Mouse (Mus musculus) gastrocnemius, postnatal 36 days (tissue): ENCODE measurements around the gene Mettl26. TPM values are rescaled to one million over a fixed set of nuclear protein-coding genes. Genes with fewer than 3 reads are reported as not detected.

Experiments used
- DNase-seq, 2 experiments: peaks; one replicate each; pipeline ENCODE4 v3.0.0; 2022
- intact Hi-C: fragments of 180-260 bp; cut with DNase I; formaldehyde crosslinking; loops from one replicate; pipeline ENCODE4 v1.15.1; 2025
- microRNA-seq, 2 experiments: library from miRNA; unstranded; fragments of <30 nt; microRNA quantifications; one replicate each; pipeline ENCODE4 v1.2.0; 2021
- total RNA-seq, 2 experiments: library from RNA; stranded (reverse); gene quantifications; 2 replicates each; pipeline ENCODE4 v1.2.3; 2021

The Mettl26 gene
- total RNA-seq, 2 experiments from 2014 or later = 28.9 to 32.2 TPM

GRCm38 (mm10) chr17:25916931-25917647 lies 42.2 kb downstream of the Mettl26 start:
- intact Hi-C loops = no loop called here
- DNase-seq = no peak

GRCm38 (mm10) chr17:25918037-25918750 lies 43.3 kb downstream of the Mettl26 start:
- intact Hi-C loops = no loop called here

GRCm38 (mm10) chr17:25919144-25919785 lies 44.4 kb downstream of the Mettl26 start, which contains the start of gene Rab40c:
Gene Rab40c (minus strand): TSS chr17:25919727.
- intact Hi-C loops = no loop called here
- no peak for DNase-seq

More at GRCm38 (mm10) chr17:25918037-25918750, 43.3 kb downstream of the Mettl26 start:
- no peak for DNase-seq

- intact Hi-C loops = no loop called here
- DNase-seq = peak; percentile 100
These were observed 45.1 kb downstream of the Mettl26 start for GRCm38 (mm10) chr17:25919786-25920642.

GRCm38 (mm10) chr17:25922120-25922519 lies 47.2 kb downstream of the Mettl26 start:
- DNase-seq = no peak
- intact Hi-C loops = no loop called here

- intact Hi-C loops = loop anchor here (5.0 kb wide), 1 partner anchor 33 kb away; no protein-coding TSS in a partner anchor
These were observed 50.5 kb downstream of the Mettl26 start for GRCm38 (mm10) chr17:25925348-25925747.

More at GRCm38 (mm10) chr17:25925348-25925747, 50.5 kb downstream of the Mettl26 start:
- peak; percentile 51 to 56 for DNase-seq

Small RNA genes within 50 kb of the gene (microRNA-seq; reads per million reads assigned to microRNA genes)
- 0 reads per million in 2 experiments for gene Mir3082

Other genes starting within 250 kb of the Mettl26 start
- gene Gng13, start 157.9 kb upstream of the Mettl26 start, total RNA-seq = not detected
- under 1 TPM; 0.41 to 0.49 TPM for gene Chtf18, start 147.7 kb upstream of the Mettl26 start, total RNA-seq
- 1 to 10 TPM; 2.5 to 3.1 TPM for gene Rpusd1, start 147.4 kb upstream of the Mettl26 start, total RNA-seq
- gene Mslnl, start 139.0 kb upstream of the Mettl26 start, total RNA-seq = not detected
- under 1 TPM in 1 of 2 experiments, not detected in 1; 0.44 TPM for gene Msln, start 120.7 kb upstream of the Mettl26 start, total RNA-seq
- 10 to 100 TPM; 26.0 to 30.5 TPM for gene Narfl, start 101.3 kb upstream of the Mettl26 start, total RNA-seq
- gene Haghl, start 89.4 kb upstream of the Mettl26 start, total RNA-seq = 10 to 100 TPM in 1 of 2 experiments, 1 to 10 TPM in 1; 8.7 to 10.1 TPM
- gene Ccdc78, start 88.5 kb upstream of the Mettl26 start, total RNA-seq = not detected
- 10 to 100 TPM; 34.8 to 38.9 TPM for gene Fam173a, start 82.2 kb upstream of the Mettl26 start, total RNA-seq
- not detected for gene AC134908.4, start 79.4 kb upstream of the Mettl26 start, total RNA-seq
- gene Metrn, start 77.9 kb upstream of the Mettl26 start, total RNA-seq = 10 to 100 TPM; 48.4 to 50.8 TPM
- gene Fbxl16, start 66.0 kb upstream of the Mettl26 start, total RNA-seq = 1 to 10 TPM; 1.2 to 1.5 TPM
- 1 to 10 TPM; 8.9 to 9.3 TPM for gene Wdr24, start 51.4 kb upstream of the Mettl26 start, total RNA-seq
- 10 to 100 TPM; 13.4 to 13.6 TPM for gene Jmjd8, start 46.2 kb upstream of the Mettl26 start, total RNA-seq
- gene Stub1, start 41.7 kb upstream of the Mettl26 start, total RNA-seq = 10 to 100 TPM; 85.4 to 86.0 TPM
- gene Rhbdl1, start 37.8 kb upstream of the Mettl26 start, total RNA-seq = 10 to 100 TPM; 23.2 to 27.7 TPM
- gene Gm20683, start 33.3 kb upstream of the Mettl26 start, total RNA-seq = 10 to 100 TPM; 18.6 to 19.2 TPM
- gene Rhot2, start 30.2 kb upstream of the Mettl26 start, total RNA-seq = 10 to 100 TPM; 63.4 to 68.4 TPM
- 1 to 10 TPM in 1 of 2 experiments, under 1 TPM in 1; 0.39 to 1.6 TPM for gene Wdr90, start 13.6 kb upstream of the Mettl26 start, total RNA-seq
- 100 to 1,000 TPM in 1 of 2 experiments, 10 to 100 TPM in 1; 87.2 to 102 TPM for gene Mcrip2, start 6.3 kb upstream of the Mettl26 start, total RNA-seq
- gene Wfikkn1, start 5.8 kb downstream of the Mettl26 start, total RNA-seq = under 1 TPM; 0.59 to 0.69 TPM
- gene Rab40c, start 44.7 kb downstream of the Mettl26 start, total RNA-seq = 10 to 100 TPM in 1 of 2 experiments, 1 to 10 TPM in 1; 8.5 to 10.8 TPM
- gene Pigq, start 69.9 kb downstream of the Mettl26 start, total RNA-seq = 10 to 100 TPM; 24.1 to 27.4 TPM
- not detected for gene Nhlrc4, start 69.9 kb downstream of the Mettl26 start, total RNA-seq
- gene A930017K11Rik, start 77.5 kb downstream of the Mettl26 start, total RNA-seq = not detected
- gene Capn15, start 110.7 kb downstream of the Mettl26 start, total RNA-seq = 1 to 10 TPM; 5.4 to 6.5 TPM
- 10 to 100 TPM; 57.9 to 61.5 TPM for gene Rab11fip3, start 194.5 kb downstream of the Mettl26 start, total RNA-seq
- 1 to 10 TPM; 2.3 to 2.8 TPM for gene Decr2, start 215.3 kb downstream of the Mettl26 start, total RNA-seq
- gene Nme4, start 220.5 kb downstream of the Mettl26 start, total RNA-seq = 1 to 10 TPM; 1.0 to 1.7 TPM
- 1 to 10 TPM in 1 of 2 experiments, under 1 TPM in 1; 0.69 to 1.4 TPM for gene Tmem8, start 238.2 kb downstream of the Mettl26 start, total RNA-seq
- gene Mrpl28, start 248.4 kb downstream of the Mettl26 start, total RNA-seq = 10 to 100 TPM; 55.9 to 60.6 TPM